Mouse (Mus musculus) neural tube, embryonic 13.5 days (tissue): ENCODE measurements around the gene Masp2. TPM values are rescaled to one million over a fixed set of nuclear protein-coding genes. Genes with fewer than 3 reads are reported as not detected.
A peak's percentile ranks its signal among the peaks of the same experiment; 100 is the strongest.

Source experiments
- ATAC-seq: fragments of 200-750 bp; cut with Nextera tagmentation; 2 replicates; pipeline ENCODE4 v1.8.0; 2017; ENCODE audit warnings: low read depth, mild to moderate bottlenecking, moderate TSS enrichment, moderate library complexity
- H3K27ac ChIP-seq: fragments of 300-500 bp; sonication (generic); replicated peaks from 2 replicates; pipeline ENCODE4 v1.5.1; 2015; ENCODE audit warnings: moderate library complexity, mild to moderate bottlenecking, inconsistent platforms
- H3K27me3 ChIP-seq: fragments of 300-500 bp; sonication (generic); 2 replicates; pipeline ENCODE4 v1.6.1; 2015; ENCODE audit warnings: mild to moderate bottlenecking, inconsistent platforms
- H3K36me3 ChIP-seq: fragments of 300-500 bp; sonication (generic); 2 replicates; pipeline ENCODE4 v1.6.1; 2015; ENCODE audit warnings: mild to moderate bottlenecking, inconsistent platforms
- H3K4me1 ChIP-seq: fragments of 300-500 bp; sonication (generic); replicated peaks from 2 replicates; pipeline ENCODE4 v1.6.1; 2015; ENCODE audit warnings: inconsistent platforms
- H3K4me2 ChIP-seq: fragments of 300-500 bp; sonication (generic); 2 replicates; pipeline ENCODE4 v1.6.1; 2015; ENCODE audit warnings: inconsistent platforms, mild to moderate bottlenecking, moderate library complexity
- H3K4me3 ChIP-seq: fragments of 300-500 bp; sonication (generic); 2 replicates; pipeline ENCODE4 v1.5.1; 2015; ENCODE audit warnings: mild to moderate bottlenecking, inconsistent platforms
- H3K9ac ChIP-seq: fragments of 300-500 bp; sonication (generic); 2 replicates; pipeline ENCODE4 v1.6.1; 2015; ENCODE audit warnings: moderate library complexity, mild to moderate bottlenecking, inconsistent platforms
- H3K9me3 ChIP-seq: fragments of 300-500 bp; sonication (generic); 2 replicates; pipeline ENCODE4 v1.6.1; 2016; ENCODE audit warnings: inconsistent platforms
- WGBS: fragments of 180-500 bp; shearing (Covaris S2); methylation state at CpG from one replicate; pipeline ENCODE4 v1.1.7; 2015; 5-methylcytosine and 5-hydroxymethylcytosine counted together
- polyA plus RNA-seq: library from polyadenylated mRNA; unstranded; fragments of >200 nt; fragmentation: Nextera tagmentation; extraction: Ambion mirVana; gene quantifications from 2 replicates; pipeline ENCODE4 v1.2.1, GENCODE M21; 2015

The Masp2 gene
- polyA plus RNA-seq, 1 experiment from 2014 or later: 1.1 TPM

DNA sequence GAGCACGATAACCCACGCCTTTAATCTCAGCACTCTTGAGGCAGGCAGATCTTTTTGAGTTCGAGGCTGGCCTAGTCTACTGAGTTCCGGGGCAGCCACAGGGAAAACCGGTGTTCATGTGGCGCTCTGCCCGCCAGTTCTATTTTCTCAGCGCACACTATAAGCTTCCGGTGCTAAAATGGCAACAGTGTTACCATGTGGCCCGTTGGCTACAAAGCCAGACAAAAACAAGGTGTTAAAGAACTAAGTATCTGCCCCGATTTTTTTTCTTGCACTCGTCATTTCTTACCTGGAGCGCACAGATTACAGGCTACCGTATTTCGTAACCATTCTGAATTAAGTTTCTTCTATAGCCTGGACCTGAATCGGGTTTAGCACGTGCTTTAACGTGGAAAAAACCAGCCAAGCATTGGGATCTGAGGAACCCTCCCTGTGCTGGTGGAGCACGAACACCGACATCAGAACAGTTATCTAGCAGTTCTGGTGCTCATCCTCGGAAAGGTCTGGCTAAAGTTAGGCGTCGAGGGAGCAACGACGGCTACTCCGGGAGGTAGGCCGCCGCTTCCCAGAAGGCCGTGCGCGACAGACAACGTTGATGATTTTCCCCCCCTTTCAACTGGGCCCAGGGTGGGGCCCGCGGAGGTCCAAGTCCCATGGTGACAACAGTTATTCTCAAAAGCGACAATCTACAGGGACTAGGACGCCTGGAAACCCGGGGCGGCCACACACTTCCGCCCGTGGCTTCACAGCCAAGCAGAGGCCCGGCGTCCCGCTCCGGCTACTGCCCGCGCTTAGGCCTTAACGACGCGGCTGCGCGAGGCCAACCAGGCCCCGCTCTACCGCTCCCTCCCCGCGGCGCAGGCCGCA, 23.6 kb downstream of the Masp2 start:
- peak overlapping the region; percentile 97 for H3K27ac ChIP-seq
- H3K9ac ChIP-seq: peak overlapping the region; percentile 99
- H3K4me1 ChIP-seq: peaks cover 43% of the 10 kb centered on the region
- H3K9me3 ChIP-seq: no peaks in the 10 kb centered on the region
- peak; percentile 67 for ATAC-seq
- H3K27me3 ChIP-seq: no peaks in the 10 kb centered on the region
- H3K4me2 ChIP-seq: peak overlapping the region; percentile 99
- peaks cover 40% of the 10 kb centered on the region for H3K36me3 ChIP-seq
- H3K4me3 ChIP-seq: peak overlapping the region; percentile 99
- WGBS: 1% methylated on average over 57 of the region's 57 CpGs

DNA sequence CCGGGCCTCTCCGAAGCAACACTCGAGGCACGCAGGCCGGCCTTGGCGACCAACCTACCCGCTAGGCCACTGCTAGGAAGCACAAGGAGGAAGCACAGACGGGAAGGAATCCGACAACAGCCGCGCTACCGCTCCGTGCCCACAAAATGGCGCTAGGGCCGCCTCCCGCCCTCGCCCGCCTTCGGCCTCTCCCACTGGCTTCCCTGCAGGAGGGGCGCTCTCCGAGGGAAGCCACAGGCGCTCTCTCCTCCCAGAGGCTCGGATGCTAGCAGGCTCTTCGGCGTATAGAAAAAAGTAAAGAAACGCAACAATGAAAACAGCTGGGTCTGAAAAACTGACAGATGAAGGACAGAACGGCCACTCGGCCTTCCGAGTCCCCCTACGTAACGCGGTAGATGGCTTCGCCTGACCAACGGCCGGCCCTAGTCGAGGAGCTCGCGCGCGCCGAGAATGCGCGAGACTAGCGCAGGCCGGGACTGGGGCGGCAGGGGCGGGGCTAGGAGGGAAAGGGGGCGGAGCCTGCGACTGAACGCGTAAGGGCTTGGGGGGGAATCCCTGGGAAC, 24.4 kb downstream of the Masp2 start, which contains the start of gene Tardbp:
Gene Tardbp (minus strand): TSS at position 397 of the 563 bp plus-strand sequence.
- under 1% methylated on average over 51 of the region's 51 CpGs for WGBS
- H3K27me3 ChIP-seq: no peaks in the 10 kb centered on the region
- H3K27ac ChIP-seq: peak within 1 kb of the TSS; percentile 97
- H3K9me3 ChIP-seq: no peaks in the 10 kb centered on the region
- peak within 1 kb of the TSS; percentile 99 for H3K4me3 ChIP-seq
- H3K4me1 ChIP-seq: peaks cover 39% of the 10 kb centered on the region
- H3K4me2 ChIP-seq: peak within 1 kb of the TSS; percentile 99
- peak within 1 kb of the TSS; percentile 99 for H3K9ac ChIP-seq
- H3K36me3 ChIP-seq: peaks cover 33% of the 10 kb centered on the region
- ATAC-seq: peak; percentile 97

DNA sequence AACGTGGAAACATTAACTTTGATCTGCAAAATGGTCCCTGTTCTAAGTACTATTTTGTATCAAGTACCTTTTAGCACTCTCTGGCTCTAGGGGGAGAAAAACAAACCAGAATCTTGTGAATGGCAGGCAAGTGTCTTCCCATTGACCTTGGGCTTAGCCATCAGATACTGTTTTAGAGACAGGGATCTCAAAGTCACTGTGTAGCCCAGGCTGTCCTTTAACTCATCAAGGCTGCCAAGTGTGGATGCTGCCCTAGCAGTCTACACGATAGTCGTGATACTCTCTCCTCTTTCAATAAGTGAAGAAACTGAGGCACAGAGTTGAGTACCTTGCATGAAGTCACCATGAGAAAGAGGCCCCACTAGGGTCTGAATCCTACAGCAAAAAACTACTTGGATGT, 24.9 kb downstream of the Masp2 start:
- peaks cover 35% of the 10 kb centered on the region for H3K4me1 ChIP-seq
- 61% methylated on average over 3 of the region's 3 CpGs for WGBS
- peak overlapping the region; percentile 99 for H3K4me2 ChIP-seq
- ATAC-seq: peak; percentile 51
- H3K27ac ChIP-seq: no peak overlapping the region; the same call in 1 of the 2 replicates
- H3K4me3 ChIP-seq: peak overlapping the region; percentile 99
- peak overlapping the region; percentile 99 for H3K9ac ChIP-seq
- no peaks in the 10 kb centered on the region for H3K9me3 ChIP-seq
- H3K27me3 ChIP-seq: no peaks in the 10 kb centered on the region
- peaks cover 28% of the 10 kb centered on the region for H3K36me3 ChIP-seq

DNA sequence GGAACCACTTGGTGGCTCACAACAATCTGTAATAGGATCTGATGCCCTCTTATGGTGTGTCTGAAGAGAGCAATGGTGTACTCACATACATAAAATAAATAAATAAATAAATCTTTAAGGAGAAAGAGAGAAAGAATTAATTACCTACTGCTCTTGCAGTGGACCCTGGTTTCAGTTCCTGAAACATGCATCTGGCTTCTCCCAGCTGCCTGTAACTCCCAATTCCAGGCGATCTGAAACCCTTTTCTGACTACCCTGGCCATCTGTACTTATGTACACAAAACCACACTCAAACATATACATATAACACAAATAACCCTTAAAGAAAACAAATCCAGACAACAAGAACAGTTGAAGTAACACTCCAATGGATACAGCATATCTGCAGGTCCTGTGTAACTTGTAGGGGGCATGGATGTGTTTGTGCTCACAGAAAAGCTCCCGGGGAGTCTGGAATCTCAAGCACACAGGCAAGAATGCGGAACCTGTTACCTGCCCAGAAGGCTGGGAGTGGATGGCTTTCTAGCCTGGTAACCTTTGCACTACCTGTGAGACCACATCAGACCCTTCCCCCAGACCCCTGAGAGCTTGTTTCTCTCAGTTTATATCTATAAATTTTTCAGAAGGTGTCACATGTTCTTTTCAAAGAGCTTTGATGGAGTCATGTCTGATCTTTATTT, 29.8 kb downstream of the Masp2 start:
- no peaks in the 10 kb centered on the region for H3K27me3 ChIP-seq
- H3K4me3 ChIP-seq: no peak overlapping the region
- no peaks in the 10 kb centered on the region for H3K36me3 ChIP-seq
- no peaks in the 10 kb centered on the region for H3K9me3 ChIP-seq
- H3K4me1 ChIP-seq: peaks cover 3% of the 10 kb centered on the region; the same call in 1 of the 2 replicates
- no peak overlapping the region for H3K27ac ChIP-seq
- ATAC-seq: no peak
- no peak overlapping the region for H3K9ac ChIP-seq
- H3K4me2 ChIP-seq: no peak overlapping the region
- WGBS: 80% methylated on average over 3 of the region's 3 CpGs

DNA sequence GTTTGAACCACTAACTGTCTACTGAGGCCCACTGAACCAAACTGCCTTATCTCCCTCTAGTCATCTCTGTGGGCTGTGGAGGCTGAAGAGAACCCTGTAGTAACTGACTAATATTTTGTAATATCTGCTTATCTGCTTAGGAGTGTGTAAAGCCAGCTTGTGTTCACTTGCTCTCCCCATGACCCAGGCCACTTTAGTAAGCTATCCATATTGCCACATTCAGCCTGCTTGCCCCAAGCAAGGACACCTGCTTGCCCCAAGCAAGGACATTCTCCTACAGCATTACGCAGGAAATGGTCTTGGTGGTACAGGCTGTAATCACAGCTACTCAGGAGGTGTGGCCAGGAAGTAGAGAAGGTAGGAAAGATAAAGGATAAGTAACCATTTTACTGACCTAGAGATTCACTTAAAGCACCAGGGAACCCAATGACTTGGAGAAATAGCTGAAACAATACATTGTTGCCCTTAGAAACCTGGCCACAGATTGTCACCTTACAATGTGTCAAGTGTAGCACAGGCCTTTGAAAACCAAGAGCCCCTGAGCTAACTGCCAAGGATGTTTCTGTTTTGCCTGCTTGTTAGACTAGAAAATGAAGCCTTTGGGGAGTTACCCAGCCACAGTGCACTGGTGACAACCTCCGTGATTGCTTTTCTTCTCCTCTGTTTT, 31.2 kb downstream of the Masp2 start:
- no peaks in the 10 kb centered on the region for H3K36me3 ChIP-seq
- H3K4me2 ChIP-seq: no peak overlapping the region
- no peak overlapping the region for H3K27ac ChIP-seq
- H3K9ac ChIP-seq: no peak overlapping the region
- 54% methylated on average over 2 of the region's 2 CpGs for WGBS
- H3K9me3 ChIP-seq: no peaks in the 10 kb centered on the region
- ATAC-seq: no peak
- H3K4me3 ChIP-seq: no peak overlapping the region
- no peaks in the 10 kb centered on the region for H3K4me1 ChIP-seq
- H3K27me3 ChIP-seq: no peaks in the 10 kb centered on the region

DNA sequence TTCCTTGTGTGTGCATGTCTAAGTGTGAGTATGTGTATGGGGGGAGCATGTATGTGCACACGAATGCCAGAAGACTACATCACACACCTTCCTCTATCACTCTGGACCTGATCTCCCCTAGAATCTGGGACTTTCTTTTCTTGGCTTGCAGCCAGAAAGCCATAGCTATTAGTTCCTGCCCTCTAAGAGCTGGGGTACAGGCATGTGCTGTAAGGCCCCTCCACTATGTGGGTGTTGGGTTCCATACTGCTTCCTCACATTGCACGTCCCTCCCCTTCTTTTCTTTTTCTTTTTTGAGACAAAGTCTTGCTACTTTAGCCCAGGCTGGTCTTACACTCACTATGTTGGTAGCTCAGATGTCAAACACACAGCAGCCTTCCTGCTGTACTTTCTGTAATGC, 33.0 kb downstream of the Masp2 start:
- H3K4me1 ChIP-seq: no peaks in the 10 kb centered on the region
- no peaks in the 10 kb centered on the region for H3K36me3 ChIP-seq
- no peak overlapping the region for H3K9ac ChIP-seq
- no peak for ATAC-seq
- no peaks in the 10 kb centered on the region for H3K9me3 ChIP-seq
- WGBS: 67% methylated on average over 2 of the region's 2 CpGs
- no peak overlapping the region for H3K27ac ChIP-seq
- H3K4me2 ChIP-seq: no peak overlapping the region
- H3K4me3 ChIP-seq: no peak overlapping the region
- no peaks in the 10 kb centered on the region for H3K27me3 ChIP-seq

DNA sequence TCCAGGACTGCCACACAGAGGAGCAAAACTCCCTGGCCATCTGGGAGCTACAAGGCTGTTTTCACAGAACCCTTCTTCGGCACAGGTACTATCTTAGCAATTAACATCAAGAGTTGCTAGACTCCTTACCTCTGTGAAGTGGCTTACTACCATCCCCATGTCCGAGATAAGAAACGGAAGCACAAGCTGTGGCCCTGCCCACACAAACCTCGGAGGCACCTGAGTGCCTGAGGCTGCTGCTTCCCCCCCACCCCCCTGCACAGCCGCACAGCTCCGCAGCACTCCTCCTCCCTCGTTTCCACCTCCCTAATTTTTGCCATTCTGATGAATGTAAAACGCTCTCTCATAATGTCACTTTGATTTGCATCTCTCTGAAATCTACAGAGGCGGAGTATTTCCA, 35.9 kb downstream of the Masp2 start:
- Histone ChIP-seq H3K27me3 (no peaks in the 10 kb centered on the region), H3K36me3 (no peaks in the 10 kb centered on the region), H3K9ac (no peak overlapping the region), H3K4me3 (no peak overlapping the region), H3K4me2 (no peak overlapping the region), H3K9me3 (no peaks in the 10 kb centered on the region), H3K27ac (no peak overlapping the region), H3K4me1 (no peaks in the 10 kb centered on the region)
- 61% methylated on average over 9 of the region's 9 CpGs for WGBS
- no peak for ATAC-seq

DNA sequence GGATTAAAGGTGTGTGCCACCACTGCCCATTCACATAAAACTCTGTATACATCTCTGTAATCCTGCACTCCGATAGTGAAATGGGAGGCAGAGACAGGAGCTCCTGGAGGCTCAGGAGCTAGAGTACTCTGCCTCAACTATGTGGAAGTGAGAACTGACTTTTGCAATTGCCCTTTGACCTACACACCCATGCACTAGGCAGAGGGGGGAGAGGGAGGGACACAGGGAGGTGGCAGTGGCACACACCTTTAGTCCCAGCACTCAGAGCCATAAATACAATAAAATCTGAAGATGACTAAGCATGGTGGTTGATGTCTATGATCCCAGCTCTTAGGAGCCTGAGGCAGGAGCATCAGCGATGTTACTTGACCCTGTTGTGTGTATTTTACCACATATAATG, 37.1 kb downstream of the Masp2 start:
- Histone ChIP-seq H3K27me3 (no peaks in the 10 kb centered on the region), H3K27ac (no peak overlapping the region), H3K9ac (no peak overlapping the region), H3K4me3 (no peak overlapping the region), H3K4me1 (peaks cover 4% of the 10 kb centered on the region; the same call in 1 of the 2 replicates), H3K9me3 (no peaks in the 10 kb centered on the region), H3K4me2 (no peak overlapping the region), H3K36me3 (no peaks in the 10 kb centered on the region)
- WGBS: 83% methylated on average over 2 of the region's 2 CpGs
- ATAC-seq: no peak

DNA sequence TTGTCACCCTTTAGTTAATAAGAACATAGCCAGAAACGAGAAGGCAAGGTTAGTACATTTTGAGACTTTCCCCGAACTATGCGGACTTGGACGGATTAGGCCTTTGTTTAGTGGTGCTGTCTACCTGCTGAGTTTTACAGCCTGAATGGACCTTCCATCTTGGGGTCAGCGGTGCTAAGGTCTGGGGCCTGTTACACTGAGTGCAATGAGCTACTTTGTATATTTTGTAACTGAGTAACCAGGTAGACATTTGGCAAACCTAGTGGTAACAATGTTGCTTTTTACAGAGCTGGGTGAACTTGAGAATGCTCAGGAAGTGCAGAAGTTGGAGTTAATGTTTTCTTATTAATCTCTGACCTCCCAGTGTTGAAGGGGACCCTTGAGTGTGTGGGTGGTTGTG, 38.8 kb downstream of the Masp2 start:
- Histone ChIP-seq H3K9ac (no peak overlapping the region), H3K4me2 (no peak overlapping the region), H3K4me3 (no peak overlapping the region), H3K36me3 (no peaks in the 10 kb centered on the region), H3K4me1 (peaks cover 4% of the 10 kb centered on the region; the same call in 1 of the 2 replicates), H3K27ac (no peak overlapping the region), H3K27me3 (no peaks in the 10 kb centered on the region), H3K9me3 (no peaks in the 10 kb centered on the region)
- ATAC-seq: no peak
- 76% methylated on average over 5 of the region's 5 CpGs for WGBS

DNA sequence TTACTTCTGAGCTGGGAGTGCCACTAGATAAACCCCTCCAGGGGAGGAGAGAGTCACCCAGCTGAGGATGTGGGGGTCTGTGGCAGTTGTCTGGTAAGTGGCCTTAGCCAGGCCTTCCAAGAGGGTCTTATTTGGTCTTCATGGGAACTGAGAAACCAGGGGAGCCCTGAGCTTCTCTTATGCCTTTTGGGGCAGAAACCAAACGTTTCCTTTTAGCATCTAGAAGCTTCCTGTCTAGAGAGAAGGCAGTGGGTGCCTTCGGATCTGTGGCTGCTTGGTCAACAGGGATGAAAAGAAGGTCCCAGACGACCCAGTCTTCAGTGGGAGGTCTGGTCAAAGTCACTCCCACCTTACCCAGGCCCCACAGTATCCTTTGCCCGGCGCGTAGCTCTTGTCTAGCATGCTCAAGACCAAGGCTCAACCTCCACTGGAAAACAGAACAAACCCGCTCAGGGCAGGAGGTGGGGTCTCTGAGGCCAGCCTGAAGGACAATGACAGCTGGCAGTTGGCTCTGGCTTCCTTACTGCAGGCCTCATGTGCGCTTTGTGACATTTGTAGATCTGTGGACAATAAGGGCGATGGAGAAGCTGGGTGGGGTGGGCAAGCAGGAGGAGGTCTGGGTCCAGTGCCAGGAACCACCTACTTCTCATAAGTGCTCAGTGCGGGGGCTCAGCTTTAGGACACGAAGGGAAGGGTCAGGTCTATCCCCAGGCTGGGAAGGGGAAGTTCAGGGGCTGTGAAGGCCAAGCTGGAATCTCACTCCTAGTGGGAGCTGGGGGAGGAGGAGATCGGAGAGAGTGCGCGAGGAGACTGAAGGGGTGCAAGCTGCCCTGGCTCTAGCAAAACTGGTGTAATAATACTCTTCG, 41.2 kb downstream of the Masp2 start, which contains the start of gene Gm572:
Gene Gm572 (plus strand): TSS at position 27 of the 866 bp plus-strand sequence.
- no peaks in the 10 kb centered on the region for H3K36me3 ChIP-seq
- H3K9ac ChIP-seq: no peak within 1 kb of the TSS
- H3K4me3 ChIP-seq: no peak within 1 kb of the TSS
- H3K9me3 ChIP-seq: no peaks in the 10 kb centered on the region
- peak within 1 kb of the TSS; percentile 35 for H3K4me2 ChIP-seq
- 0 out of 2 replicates have a peak, but pooled peaks have one; percentile 32 for ATAC-seq
- H3K27ac ChIP-seq: no peak within 1 kb of the TSS
- H3K4me1 ChIP-seq: peaks cover 4% of the 10 kb centered on the region; the same call in 1 of the 2 replicates
- H3K27me3 ChIP-seq: no peaks in the 10 kb centered on the region
- WGBS: 71% methylated on average over 15 of the region's 15 CpGs

DNA sequence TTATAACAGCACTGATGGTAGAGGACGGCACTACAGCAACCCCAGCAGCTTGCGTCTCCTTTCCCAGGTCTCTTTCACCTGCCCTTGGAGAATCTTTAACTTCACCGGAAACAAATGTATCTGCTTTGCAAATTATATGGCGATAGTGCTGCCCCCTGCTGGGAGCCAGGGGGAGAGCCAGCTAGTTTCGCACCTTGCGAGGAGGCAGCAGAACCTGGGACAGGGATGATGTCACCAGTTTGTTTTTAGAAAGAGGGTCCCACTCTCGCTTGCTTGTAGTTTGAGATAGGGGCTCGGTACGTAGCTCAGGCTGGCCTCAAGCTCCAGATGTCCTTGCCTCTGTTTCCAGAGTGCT, 41.8 kb downstream of the Masp2 start:
- peaks cover 4% of the 10 kb centered on the region; the same call in 1 of the 2 replicates for H3K4me1 ChIP-seq
- WGBS: 9% methylated on average over 9 of the region's 9 CpGs
- ATAC-seq: 0 out of 2 replicates have a peak, but pooled peaks have one; percentile 27
- H3K4me3 ChIP-seq: no peak overlapping the region
- no peaks in the 10 kb centered on the region for H3K27me3 ChIP-seq
- no peak overlapping the region for H3K27ac ChIP-seq
- no peaks in the 10 kb centered on the region for H3K36me3 ChIP-seq
- no peaks in the 10 kb centered on the region for H3K9me3 ChIP-seq
- H3K9ac ChIP-seq: no peak overlapping the region
- H3K4me2 ChIP-seq: peak overlapping the region; percentile 35
